Mouse (Mus musculus): ENCODE measurements around the gene Sec14l3. TPM values are rescaled to one million over a fixed set of nuclear protein-coding genes. Genes with fewer than 3 reads are reported as not detected.

The Sec14l3 gene
- total RNA-seq, 1 experiment from 2014 or later = not detected

DNA sequence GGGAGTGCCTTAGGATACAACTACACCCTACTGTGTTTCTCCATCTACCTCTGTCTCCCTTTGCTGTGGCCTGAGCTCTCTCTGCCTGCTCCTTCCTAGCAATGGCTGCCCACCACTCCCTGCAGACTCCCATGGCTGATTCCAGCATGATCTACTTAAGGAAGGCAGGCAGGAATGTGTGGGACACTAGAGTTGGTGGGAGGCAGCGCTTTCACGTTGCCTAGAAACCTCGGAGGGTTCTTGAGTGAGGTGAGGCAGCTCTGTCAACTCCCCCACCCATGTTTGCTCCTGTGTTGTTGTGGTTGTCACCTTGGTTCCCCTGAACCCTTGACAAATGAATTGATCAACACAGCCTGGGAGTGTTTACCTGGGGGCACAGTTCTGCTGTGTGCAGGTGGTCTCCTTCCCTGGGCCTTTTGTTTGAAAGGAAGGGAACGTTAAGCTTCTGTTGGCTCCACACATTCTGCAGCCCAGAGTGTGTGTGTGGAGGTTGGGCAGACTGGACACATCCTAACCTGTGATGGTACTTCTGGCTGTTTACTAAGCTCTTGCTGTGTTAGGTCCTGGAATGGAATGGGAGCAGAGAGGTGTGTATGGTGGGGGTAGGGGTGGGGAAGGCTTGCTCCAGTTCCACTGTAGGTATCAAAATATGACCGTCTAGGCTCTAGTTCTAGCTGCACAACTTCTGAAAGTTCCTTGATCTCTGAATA lies 3.6 kb upstream of the Sec14l3 start:
- DNase-seq = no peak

DNA sequence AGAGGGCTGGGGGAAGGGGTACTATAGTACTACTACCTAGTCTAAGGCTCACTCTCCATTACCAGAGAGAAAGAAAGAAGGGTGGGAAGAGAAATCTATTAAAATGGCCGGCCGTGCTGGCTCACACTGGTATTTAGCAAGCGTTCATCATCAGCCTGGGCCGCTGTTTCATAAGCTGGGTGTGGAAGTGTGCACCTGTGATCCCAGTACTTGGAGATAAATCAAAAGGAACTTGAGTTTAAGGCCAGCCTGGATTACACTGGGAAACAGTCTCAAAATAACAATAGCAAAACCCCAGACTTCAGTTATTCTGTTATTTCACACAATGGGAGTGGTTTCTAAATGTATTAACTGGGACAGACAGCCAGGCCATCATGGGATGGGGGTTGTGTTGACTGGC lies 2.1 kb upstream of the Sec14l3 start:
- no peak for DNase-seq

GRCm38 (mm10) chr11:4062981-4063380 lies 1.7 kb upstream of the Sec14l3 start:
- no peak for DNase-seq

DNA sequence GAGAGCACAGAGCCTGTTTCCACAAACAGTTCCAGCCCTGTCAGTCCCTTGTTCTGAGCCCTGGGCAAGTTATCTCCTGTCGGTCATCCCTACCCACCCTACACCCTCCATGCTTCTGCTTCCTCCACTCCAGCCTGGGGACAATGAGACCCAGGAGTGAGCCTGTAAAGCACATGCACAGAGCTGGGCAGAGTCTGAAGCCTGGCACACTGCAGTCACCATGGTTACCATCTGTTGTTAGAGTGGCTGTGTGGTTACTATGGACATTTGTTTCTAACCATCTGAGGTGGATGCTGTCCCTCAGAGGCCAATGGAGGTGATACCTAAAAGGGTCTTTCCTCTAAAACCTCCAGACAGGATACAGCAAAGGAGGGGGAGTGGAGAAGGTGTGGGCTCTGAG lies 5.0 kb downstream of the Sec14l3 start:
- DNase-seq = no peak

DNA sequence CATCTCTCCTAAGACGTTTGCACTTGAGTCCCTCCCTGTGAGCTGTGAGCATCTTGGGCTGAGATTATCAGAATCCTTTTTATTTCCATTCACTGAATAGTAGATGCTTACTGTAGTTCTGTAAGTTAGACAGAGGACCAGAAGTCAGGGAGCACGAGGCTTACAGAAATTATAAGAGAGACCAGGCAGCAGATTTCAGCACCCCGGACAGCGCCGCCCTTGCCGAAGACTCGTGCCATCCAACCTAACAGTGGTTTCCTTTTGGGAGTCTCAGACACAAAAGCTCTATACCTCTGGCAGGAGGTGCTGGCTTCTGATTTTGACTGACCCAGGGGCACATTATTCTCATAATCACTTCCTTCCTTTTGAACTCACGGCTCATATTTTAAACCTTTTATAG lies 12.0 kb downstream of the Sec14l3 start:
- peak; percentile 70 for DNase-seq

GRCm38 (mm10) chr11:4078267-4078933 lies 13.8 kb downstream of the Sec14l3 start:
- DNase-seq = no peak

DNA sequence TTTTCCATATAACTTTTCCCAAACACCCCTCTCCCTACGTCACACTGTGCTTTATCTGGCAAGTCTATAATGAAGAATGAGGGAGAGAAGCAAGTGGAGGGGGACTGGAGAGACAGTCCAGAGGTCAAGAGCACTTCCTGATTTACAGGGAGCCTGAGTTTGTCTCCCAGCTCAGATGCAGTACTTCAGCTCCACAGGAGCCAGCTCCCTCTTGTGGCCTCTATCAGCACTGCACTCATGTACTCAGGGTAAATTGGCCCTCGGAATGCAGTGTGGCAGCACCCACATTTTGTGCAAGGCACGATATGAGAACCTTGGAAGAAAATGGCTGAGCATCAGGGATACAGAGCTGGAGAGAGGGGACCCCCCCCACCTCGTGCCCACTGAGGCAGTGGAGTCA lies 15.6 kb downstream of the Sec14l3 start:
- peak; percentile 57 for DNase-seq

DNA sequence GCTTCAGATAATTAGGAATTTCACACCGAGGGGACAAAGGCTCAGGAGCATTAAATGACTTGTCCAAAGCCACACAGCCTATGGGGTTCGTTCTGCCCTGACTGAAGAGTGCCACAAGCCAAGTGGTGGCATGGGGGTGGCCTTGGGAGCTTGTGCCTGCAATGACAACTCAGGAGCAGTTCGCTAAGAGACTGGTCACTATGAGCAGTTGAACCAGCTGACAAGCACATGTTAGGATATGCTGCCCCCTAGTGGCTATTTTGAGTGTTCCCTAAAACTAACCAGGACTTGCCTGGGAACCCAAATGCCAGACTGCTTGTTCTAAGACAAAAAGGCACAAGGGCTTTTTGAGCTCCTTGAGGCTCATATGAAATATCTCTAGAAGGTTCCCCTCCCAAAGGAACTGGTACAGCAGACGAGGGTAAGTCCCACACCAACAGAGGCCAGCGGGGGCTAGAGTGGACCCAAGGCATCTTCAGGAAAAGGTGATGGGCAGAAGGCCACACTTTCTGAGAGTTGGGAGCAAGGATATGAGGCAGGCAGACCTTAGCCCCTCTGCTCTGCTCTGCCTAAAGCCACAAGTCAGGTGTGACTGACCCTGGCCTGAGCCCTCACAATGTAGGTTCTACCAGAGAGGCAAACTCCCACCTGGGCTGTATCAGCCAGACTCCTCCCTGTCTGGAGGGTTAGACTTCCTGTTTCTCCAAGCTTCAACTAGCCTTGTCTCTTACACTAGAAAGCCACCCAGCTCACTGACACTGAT lies 18.9 kb downstream of the Sec14l3 start:
- DNase-seq = peak; percentile 20

DNA sequence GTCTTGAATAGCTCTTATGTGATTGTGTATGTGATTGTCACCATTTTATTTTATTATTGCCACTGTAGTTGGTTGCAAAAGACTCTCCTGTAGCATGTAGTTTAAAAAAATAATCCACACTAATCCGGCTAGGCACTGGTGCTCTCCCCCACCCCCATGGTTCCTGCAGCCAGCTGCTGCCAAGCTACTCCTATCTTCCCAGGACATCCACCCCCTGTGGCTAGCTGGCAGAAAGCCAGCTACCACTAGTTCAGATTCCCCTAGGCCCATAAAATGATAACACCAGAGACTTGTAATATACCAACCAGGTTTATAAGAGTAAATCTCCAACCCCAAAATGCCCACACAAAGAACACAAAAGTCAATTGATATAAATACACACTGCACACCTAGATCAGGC lies 21.6 kb downstream of the Sec14l3 start:
- DNase-seq = no peak

DNA sequence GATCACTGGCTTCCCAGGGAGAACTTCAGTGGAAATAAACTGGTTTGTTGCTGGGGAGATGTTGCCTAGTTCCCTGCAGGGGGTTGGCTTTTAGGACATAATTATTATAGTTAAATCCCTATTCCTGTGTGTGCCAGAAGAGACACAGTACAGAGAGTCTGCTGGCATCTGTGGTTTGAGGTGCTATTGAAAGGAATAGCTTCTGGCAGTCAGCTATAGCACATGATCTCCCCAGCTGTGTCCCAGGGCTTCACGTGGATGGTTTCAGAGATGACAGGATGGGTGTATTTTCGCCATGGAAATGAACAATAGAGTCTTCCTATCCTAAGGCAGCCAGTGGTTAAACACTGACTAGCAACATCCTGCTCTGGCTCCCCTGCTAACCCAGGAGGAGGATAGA lies 22.6 kb downstream of the Sec14l3 start:
- no peak for DNase-seq

DNA sequence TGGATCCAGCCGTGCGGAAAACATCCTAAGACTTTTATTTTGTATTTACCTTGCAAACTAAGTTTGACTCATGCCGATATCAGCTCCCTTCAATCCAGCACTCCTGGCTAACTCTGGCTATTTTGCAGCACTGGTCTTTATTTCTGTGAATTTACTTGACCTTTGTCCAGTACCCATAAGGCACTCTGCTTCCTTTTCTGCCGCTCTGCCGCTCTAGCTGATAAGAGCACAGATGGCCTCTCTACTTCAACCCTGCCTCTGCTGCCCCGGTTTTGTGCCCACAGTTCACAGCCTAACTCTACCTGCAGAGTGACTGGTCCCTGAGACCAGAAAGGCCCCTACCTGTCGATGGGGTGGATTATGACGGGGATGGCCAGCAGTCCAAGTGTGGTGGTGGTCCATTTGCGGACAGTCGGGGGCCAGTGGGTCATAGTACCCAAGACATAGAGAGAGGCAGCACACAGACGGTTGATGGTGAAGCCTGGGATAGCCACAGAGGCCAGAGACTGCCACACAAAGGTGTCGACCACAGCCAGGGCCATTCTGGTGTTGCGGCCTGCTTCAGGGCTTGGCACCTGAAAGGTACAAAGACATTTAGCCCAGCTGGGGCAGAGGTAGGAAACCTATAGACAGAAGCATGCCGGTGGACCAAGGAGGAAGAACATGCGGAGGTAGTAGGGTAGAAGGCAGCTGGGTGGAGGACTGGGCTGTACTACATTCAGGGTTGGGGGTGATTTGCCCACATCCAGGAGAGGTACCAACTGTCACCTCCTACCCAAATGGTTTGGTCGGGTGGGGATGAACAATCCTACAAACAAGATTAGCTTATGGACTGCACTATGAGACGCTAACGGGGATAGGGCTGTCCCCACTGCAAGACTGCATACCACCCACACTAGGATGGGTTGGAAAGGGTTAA lies 29.1 kb downstream of the Sec14l3 start:
- no peak for DNase-seq

GRCm38 (mm10) chr11:4094378-4095170 lies 29.9 kb downstream of the Sec14l3 start:
- peak; percentile 63 for DNase-seq

- peak; percentile 62 for DNase-seq
Measured at GRCm38 (mm10) chr11:4095171-4096053, 30.8 kb downstream of the Sec14l3 start, which contains the start of gene Mtfp1. TSS of gene Mtfp1 (minus strand) at chr11:4095445.

GRCm38 (mm10) chr11:4096054-4096984 lies 31.7 kb downstream of the Sec14l3 start:
- peak; percentile 98 for DNase-seq

DNA sequence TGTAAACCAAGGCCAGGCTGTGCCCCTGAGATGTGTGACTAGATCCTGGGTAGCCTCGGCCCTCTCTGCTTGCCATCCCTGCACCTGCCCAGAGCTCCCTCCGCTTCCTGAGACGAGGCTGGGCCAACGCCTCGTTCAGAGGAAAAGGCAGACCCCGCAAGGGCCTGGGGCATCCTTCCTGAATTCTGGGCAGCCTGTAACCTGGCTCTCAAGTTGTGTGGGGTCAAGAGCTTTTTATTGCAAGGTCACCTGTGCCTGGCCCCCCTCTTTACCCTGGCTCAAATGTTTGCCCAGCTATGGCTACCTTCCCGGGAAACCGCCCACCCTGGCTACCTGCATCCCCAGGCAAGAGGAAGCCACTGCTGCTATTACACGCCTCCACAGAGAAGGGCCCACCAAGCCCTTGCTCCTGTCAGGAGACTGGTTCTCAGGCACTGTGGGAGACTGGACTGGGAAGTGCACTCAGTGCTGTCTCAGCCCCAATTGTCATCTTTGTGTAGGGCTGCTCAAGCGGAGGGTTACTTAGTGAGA lies 32.5 kb downstream of the Sec14l3 start:
- no peak for DNase-seq

- no peak for DNase-seq
Measured at GRCm38 (mm10) chr11:4098120-4098519, 33.5 kb downstream of the Sec14l3 start.

GRCm38 (mm10) chr11:4098816-4099215 lies 34.2 kb downstream of the Sec14l3 start:
- no peak for DNase-seq

GRCm38 (mm10) chr11:4099447-4099846 lies 34.8 kb downstream of the Sec14l3 start:
- DNase-seq = no peak

GRCm38 (mm10) chr11:4101851-4102250 lies 37.2 kb downstream of the Sec14l3 start:
- DNase-seq = no peak

Data from adrenal gland, postnatal 25 days (tissue).